Comparison of ENCODE assay signal across 8 mouse cellular contexts in genomic region chr15:99668881-99669280, GRCm38 (mm10). TPM values are rescaled to one million over a fixed set of nuclear protein-coding genes. Genes with fewer than 3 reads are reported as not detected.
DNase-seq lines count a peak whose midpoint lies in the region; TF ChIP-seq lines count a peak whose summit lies in the region.

No protein-coding gene starts in this region.

- peak; percentile 69 for DNase-seq in forebrain, embryonic 10.5 days (ENCODE audit: extremely low spot score, low spot score)
- peak; percentile 79 to 85 for DNase-seq in heart, postnatal 10 days
- peak; percentile 61 for DNase-seq in layer of hippocampus, adult 9-10 months (ENCODE audit: low spot score)
- DNase-seq in lung, postnatal 36 days, result peak; percentile 87
- DNase-seq in retina, postnatal 1 day, result peak; percentile 82
- peak; percentile 29 to 69 for DNase-seq in urinary bladder, adult 18-20 months (ENCODE audit: low spot score in 2 of 2)

- intact Hi-C loops in heart, postnatal 10 days (cut with DNase I), result loop anchor here (1.0 kb wide), 2 partner anchors 73 to 172 kb away; no protein-coding TSS in a partner anchor

- H3K27ac ChIP-seq in bone marrow macrophage, adult 2 months (ENCODE audit: insufficient read depth, low read depth, low read length), result no peak overlapping the region
- no peak overlapping the region for H3K27ac ChIP-seq in forebrain, embryonic 10.5 days

- peaks cover 9% of the 10 kb centered on the region for H3K36me3 ChIP-seq in E14TG2a.4 (ENCODE audit: insufficient read depth, low read length)
- H3K36me3 ChIP-seq in forebrain, embryonic 10.5 days (replicated peaks), result no peaks in the 10 kb centered on the region

- peaks cover 51% of the 10 kb centered on the region for H3K4me1 ChIP-seq in E14TG2a.4 (replicated peaks; ENCODE audit: low read depth, low read length)
- H3K4me1 ChIP-seq in bone marrow macrophage, adult 2 months (ENCODE audit: control insufficient read depth, insufficient read depth, low read length), result peaks cover 4% of the 10 kb centered on the region; the same call in 1 of the 2 replicates
- H3K4me1 ChIP-seq in forebrain, embryonic 10.5 days, result peaks cover 57% of the 10 kb centered on the region

- no peaks in the 10 kb centered on the region for H3K9me3 ChIP-seq in E14TG2a.4 (ENCODE audit: low read length)
- H3K9me3 ChIP-seq in forebrain, embryonic 10.5 days, result no peaks in the 10 kb centered on the region; the same call in 1 of the 2 replicates

- no peak for TF ChIP-seq POLR2A in bone marrow macrophage, adult 2 months (IDR thresholded peaks at IDR 0.05; ENCODE audit: borderline replicate concordance, low read depth, low read length)

- no peak overlapping the region for H3K4me3 ChIP-seq in E14TG2a.4 (replicated peaks; ENCODE audit: low read length)
- no peak overlapping the region for H3K4me3 ChIP-seq in bone marrow macrophage, adult 2 months (ENCODE audit: insufficient read depth, low read length)
- peak overlapping the region; percentile 2; the same call in 1 of the 2 replicates for H3K4me3 ChIP-seq in forebrain, embryonic 10.5 days

- peaks cover 85% of the 10 kb centered on the region for H3K27me3 ChIP-seq in E14TG2a.4 (ENCODE audit: insufficient read depth, low read length)
- peaks cover 98% of the 10 kb centered on the region for H3K27me3 ChIP-seq in forebrain, embryonic 10.5 days (ENCODE audit: poor library complexity, severe bottlenecking)

- 4% methylated on average over 12 of the region's 12 CpGs for WGBS in forebrain, embryonic 10.5 days

- TF ChIP-seq CTCF in E14TG2a.4 (conservative IDR thresholded peaks at IDR 0.05; ENCODE audit: low read length), result peak; percentile 99
- peak; percentile 99 for TF ChIP-seq CTCF in bone marrow macrophage, adult 2 months (IDR thresholded peaks at IDR 0.05; ENCODE audit: low read depth, low read length)

RNA-seq across cellular contexts. Expression of gene Asic1, which starts 1.3 kb away (rescaled TPM):
- not detected in 2 replicates for polyA plus RNA-seq in bone marrow macrophage, adult 2 months (2012; ENCODE audit: insufficient read depth, insufficient read length, missing spikeins)
- 2.2 and 2.4 TPM in 2 replicates for polyA plus RNA-seq in forebrain, embryonic 10.5 days (2016; fragmentation: Nextera tagmentation; extraction: Ambion mirVana)
- total RNA-seq in heart, postnatal 10 days (2021), result under 1 TPM; 0.69 to 0.72 TPM

RNA-seq across cellular contexts. Expression of gene Racgap1, which starts 17.4 kb away (rescaled TPM):
- 55.8 and 56.8 TPM in 2 replicates for polyA plus RNA-seq in bone marrow macrophage, adult 2 months (2012; ENCODE audit: insufficient read depth, insufficient read length, missing spikeins)
- 193 and 201 TPM in 2 replicates for polyA plus RNA-seq in forebrain, embryonic 10.5 days (2016; fragmentation: Nextera tagmentation; extraction: Ambion mirVana)
- total RNA-seq in heart, postnatal 10 days (2021), result 10 to 100 TPM; 28.7 to 29.6 TPM

RNA-seq across cellular contexts. Expression of gene Smarcd1, which starts 33.0 kb away (rescaled TPM):
- polyA plus RNA-seq in bone marrow macrophage, adult 2 months (2012; ENCODE audit: insufficient read depth, insufficient read length, missing spikeins), result 17.7 and 19.4 TPM in 2 replicates
- 91.5 TPM in 2 replicates for polyA plus RNA-seq in forebrain, embryonic 10.5 days (2016; fragmentation: Nextera tagmentation; extraction: Ambion mirVana)
- total RNA-seq in heart, postnatal 10 days (2021), result 10 to 100 TPM; 39.2 to 40.2 TPM

RNA-seq across cellular contexts. Expression of gene Gm17349, which starts 36.4 kb away (rescaled TPM):
- not detected in 2 replicates for polyA plus RNA-seq in bone marrow macrophage, adult 2 months (2012; ENCODE audit: insufficient read depth, insufficient read length, missing spikeins)
- polyA plus RNA-seq in forebrain, embryonic 10.5 days (2016; fragmentation: Nextera tagmentation; extraction: Ambion mirVana), result not detected in 2 replicates
- 1 to 10 TPM; 4.7 to 5.5 TPM for total RNA-seq in heart, postnatal 10 days (2021)

RNA-seq across cellular contexts. Expression of gene Gpd1, which starts 48.4 kb away (rescaled TPM):
- 0.37 and 1.2 TPM in 2 replicates for polyA plus RNA-seq in bone marrow macrophage, adult 2 months (2012; ENCODE audit: insufficient read depth, insufficient read length, missing spikeins)
- 0.38 and 0.54 TPM in 2 replicates for polyA plus RNA-seq in forebrain, embryonic 10.5 days (2016; fragmentation: Nextera tagmentation; extraction: Ambion mirVana)
- 100 to 1,000 TPM in 1 of 2 experiments, 10 to 100 TPM in 1; 74.8 to 238 TPM for total RNA-seq in heart, postnatal 10 days (2021)
